Mouse (Mus musculus) myocyte (in vitro differentiated cells): ENCODE results near the gene Socs1. TPM values are rescaled to one million over a fixed set of nuclear protein-coding genes. Genes with fewer than 3 reads are reported as not detected.

Experiments
- H3K27me3 ChIP-seq: one replicate; pipeline ENCODE4 v1.6.1; 2011; ENCODE audit not compliant: control insufficient read depth, insufficient read depth, insufficient read length
- H3K36me3 ChIP-seq: one replicate; pipeline ENCODE4 v1.6.1; 2011; ENCODE audit not compliant: control insufficient read depth, insufficient read depth
- H3K4me2 ChIP-seq: one replicate; pipeline ENCODE4 v1.6.1; 2011; ENCODE audit warnings: low read depth, control low read depth
- H3K4me3 ChIP-seq: one replicate; pipeline ENCODE4 v1.5.1; 2011; ENCODE audit warnings: mild to moderate bottlenecking, control low read depth, moderate library complexity
- H3K79me2 ChIP-seq: one replicate; pipeline ENCODE4 v1.6.1; 2011; ENCODE audit not compliant: control insufficient read depth, insufficient read depth
- H3ac ChIP-seq: one replicate; pipeline ENCODE4 v1.6.1; 2011; ENCODE audit not compliant: control insufficient read depth, insufficient read length
- CEBPB ChIP-seq: IDR thresholded peaks from 2 replicates; pipeline ENCODE4 v1.6.1; 2011; ENCODE audit warnings: mild to moderate bottlenecking, moderate library complexity; ENCODE audit not compliant: poor library complexity, insufficient read depth, severe bottlenecking
- E2F4 ChIP-seq: IDR thresholded peaks from one replicate; pipeline ENCODE4 v1.6.1; 2011; ENCODE audit warnings: mild to moderate bottlenecking, control low read depth, moderate library complexity; ENCODE audit not compliant: insufficient read depth
- MAX ChIP-seq: IDR thresholded peaks from one replicate; pipeline ENCODE4 v1.6.1; 2011; ENCODE audit warnings: low read depth, mild to moderate bottlenecking, control low read depth
- MYOD1 ChIP-seq, 3 experiments: IDR thresholded peaks; one replicate each; pipeline ENCODE4 v1.6.1; 2011; ENCODE audit warnings: control low read depth in 2 of 3, low read depth in 2 of 3, mild to moderate bottlenecking in 2 of 3, moderate library complexity in 1 of 3; ENCODE audit not compliant: insufficient read length in 2 of 3, control insufficient read depth in 1 of 3
- MYOG ChIP-seq, 3 experiments: IDR thresholded peaks; one replicate each; pipeline ENCODE4 v1.6.1; 2011; ENCODE audit warnings: control low read depth in 2 of 3, low read depth in 2 of 3, mild to moderate bottlenecking in 2 of 3; ENCODE audit not compliant: insufficient read length in 2 of 3, control insufficient read depth in 1 of 3, insufficient read depth in 1 of 3
- POLR2A ChIP-seq: IDR thresholded peaks from one replicate; pipeline ENCODE4 v1.6.1; 2011; ENCODE audit warnings: low read depth, mild to moderate bottlenecking, control low read depth, moderate library complexity; ENCODE audit not compliant: insufficient read length
- POLR2AphosphoS2 ChIP-seq: IDR thresholded peaks from one replicate; pipeline ENCODE4 v1.6.1; 2011; ENCODE audit warnings: low read depth, control low read depth; ENCODE audit not compliant: insufficient read length
- REST ChIP-seq: IDR thresholded peaks from one replicate; pipeline ENCODE4 v1.6.1; 2011; ENCODE audit warnings: mild to moderate bottlenecking, control low read depth, moderate library complexity; ENCODE audit not compliant: insufficient read depth, insufficient read length
- SRF ChIP-seq: IDR thresholded peaks from one replicate; pipeline ENCODE4 v1.6.1; 2011; ENCODE audit warnings: low read depth; ENCODE audit not compliant: control insufficient read depth, insufficient read length
- TCF12 ChIP-seq: IDR thresholded peaks from one replicate; pipeline ENCODE4 v1.6.1; 2011; ENCODE audit warnings: mild to moderate bottlenecking, control low read depth; ENCODE audit not compliant: poor library complexity, insufficient read depth, severe bottlenecking
- TCF3 ChIP-seq: IDR thresholded peaks from one replicate; pipeline ENCODE4 v1.6.1; 2011; ENCODE audit warnings: low read depth, control low read depth; ENCODE audit not compliant: insufficient read length
- USF1 ChIP-seq: IDR thresholded peaks from one replicate; pipeline ENCODE4 v1.6.1; 2011; ENCODE audit warnings: low read depth, mild to moderate bottlenecking, control low read depth, moderate library complexity
- polyA plus RNA-seq: library from polyadenylated mRNA; unstranded; fragments of >200 nt; fragmentation: generic; extraction: Trizol; gene quantifications from one replicate; pipeline ENCODE4 v1.2.1, GENCODE M21; 2012; ENCODE audit warnings: missing spikeins

Gene Socs1
- polyA plus RNA-seq, 1 experiment, result 1.7 TPM

DNA sequence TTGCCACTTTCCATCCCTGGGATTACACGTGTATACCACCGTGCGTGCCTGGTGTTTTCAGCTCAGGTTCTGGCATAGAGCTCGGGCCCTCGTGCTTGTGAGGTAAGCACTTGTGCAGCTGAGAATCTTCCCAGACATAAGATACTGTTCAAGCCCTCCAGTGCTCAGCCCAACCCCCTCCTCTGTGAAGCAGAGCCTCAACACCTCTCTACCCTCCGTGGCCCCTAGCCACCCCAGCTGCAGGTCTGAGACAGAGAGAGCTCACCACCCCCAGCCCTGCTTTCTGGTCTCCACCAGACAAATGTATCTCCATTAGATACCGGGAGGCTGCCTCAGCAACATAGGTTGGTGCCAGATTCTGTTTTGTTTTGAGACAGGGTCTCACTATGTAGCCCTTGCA, 36.1 kb downstream of the Socs1 start:
- H3K36me3 ChIP-seq, result no peaks in the 10 kb centered on the region

GRCm38 (mm10) chr16:10741082-10741481, 44.3 kb downstream of the Socs1 start:
- Histone ChIP-seq H3K79me2 (no peaks in the 10 kb centered on the region), H3K4me2 (no peak overlapping the region), H3K27me3 (no peaks in the 10 kb centered on the region), H3ac (no peak overlapping the region), H3K36me3 (no peaks in the 10 kb centered on the region), H3K4me3 (no peak overlapping the region)
- no peak for TF ChIP-seq MAX
- no peak for TF ChIP-seq TCF3
- TF ChIP-seq E2F4, result no peak
- no peak for TF ChIP-seq POLR2A
- no peak for TF ChIP-seq POLR2AphosphoS2
- no peak for TF ChIP-seq MYOD1 (IDR thresholded peaks at IDR 0.05; ENCODE audit: control insufficient read depth in 1 of 3, insufficient read length in 2 of 3, low read depth in 2 of 3)
- TF ChIP-seq MYOG (IDR thresholded peaks at IDR 0.05; ENCODE audit: control insufficient read depth in 1 of 3, insufficient read depth in 1 of 3, insufficient read length in 2 of 3, low read depth in 2 of 3), result no peak
- TF ChIP-seq CEBPB, result no peak
- TF ChIP-seq TCF12, result no peak
- no peak for TF ChIP-seq SRF
- no peak for TF ChIP-seq REST

More for the DNA sequence above, 36.1 kb downstream of the Socs1 start:
- H3K79me2 ChIP-seq, result no peaks in the 10 kb centered on the region
- H3K27me3 ChIP-seq, result no peaks in the 10 kb centered on the region
- TF ChIP-seq TCF12 (no peak), POLR2A (no peak), MYOD1 (IDR thresholded peaks at IDR 0.05; ENCODE audit: control insufficient read depth in 1 of 3, insufficient read length in 2 of 3, low read depth in 2 of 3) (no peak), POLR2AphosphoS2 (no peak), CEBPB (no peak), E2F4 (no peak), MAX (no peak), SRF (no peak), REST (no peak), TCF3 (no peak), MYOG (IDR thresholded peaks at IDR 0.05; ENCODE audit: control insufficient read depth in 1 of 3, insufficient read depth in 1 of 3, insufficient read length in 2 of 3, low read depth in 2 of 3) (no peak), USF1 (no peak)
- H3K4me2 ChIP-seq, result no peak overlapping the region
- no peak overlapping the region for H3ac ChIP-seq
- no peak overlapping the region for H3K4me3 ChIP-seq

GRCm38 (mm10) chr16:10739854-10740398, 45.4 kb downstream of the Socs1 start:
- Histone ChIP-seq H3K27me3 (no peaks in the 10 kb centered on the region), H3K4me3 (no peak overlapping the region), H3K79me2 (no peaks in the 10 kb centered on the region), H3K4me2 (no peak overlapping the region), H3K36me3 (no peaks in the 10 kb centered on the region), H3ac (no peak overlapping the region)
- TF ChIP-seq POLR2A (no peak), E2F4 (no peak), CEBPB (no peak)

GRCm38 (mm10) chr16:10738866-10739265, 46.5 kb downstream of the Socs1 start:
- no peak overlapping the region for H3ac ChIP-seq
- H3K36me3 ChIP-seq, result no peaks in the 10 kb centered on the region
- no peaks in the 10 kb centered on the region for H3K27me3 ChIP-seq
- no peak overlapping the region for H3K4me3 ChIP-seq
- TF ChIP-seq USF1, result no peak
- no peak for TF ChIP-seq CEBPB
- TF ChIP-seq MYOG (IDR thresholded peaks at IDR 0.05; ENCODE audit: control insufficient read depth in 1 of 3, insufficient read depth in 1 of 3, insufficient read length in 2 of 3, low read depth in 2 of 3), result peak in 1 of 3 experiments; percentile 45
- TF ChIP-seq REST, result no peak
- no peak for TF ChIP-seq POLR2AphosphoS2
- TF ChIP-seq SRF, result no peak
- TF ChIP-seq MAX, result no peak
- TF ChIP-seq POLR2A, result no peak
- TF ChIP-seq TCF12, result no peak
- H3K4me2 ChIP-seq, result no peak overlapping the region
- H3K79me2 ChIP-seq, result no peaks in the 10 kb centered on the region

DNA sequence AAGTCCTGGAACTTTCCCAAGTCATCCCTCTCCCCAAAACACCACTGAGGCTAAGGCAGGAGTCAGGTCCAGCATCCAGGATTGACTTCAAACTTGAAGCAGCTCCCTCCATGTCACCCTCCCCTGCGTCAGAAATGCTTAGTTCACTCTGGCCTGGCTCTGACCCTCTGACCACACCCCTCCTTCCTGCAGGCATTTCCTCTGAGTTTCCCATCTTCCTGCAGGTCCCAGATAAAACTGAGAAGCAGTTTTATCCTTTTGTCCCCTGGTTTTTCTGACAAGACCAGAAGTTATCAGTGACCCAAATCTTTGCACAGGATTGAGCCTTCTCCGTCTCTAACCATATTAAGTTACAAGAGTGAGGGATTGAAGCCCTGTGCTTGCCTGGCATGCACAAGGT, 47.8 kb downstream of the Socs1 start:
- Histone ChIP-seq H3ac (no peak overlapping the region), H3K27me3 (no peaks in the 10 kb centered on the region), H3K79me2 (no peaks in the 10 kb centered on the region), H3K36me3 (no peaks in the 10 kb centered on the region), H3K4me3 (no peak overlapping the region), H3K4me2 (no peak overlapping the region)
- TF ChIP-seq CEBPB (no peak), E2F4 (no peak), USF1 (no peak), POLR2A (no peak), REST (no peak), SRF (no peak), TCF12 (no peak), TCF3 (no peak), MYOD1 (IDR thresholded peaks at IDR 0.05; ENCODE audit: control insufficient read depth in 1 of 3, insufficient read length in 2 of 3, low read depth in 2 of 3) (no peak), MAX (no peak), POLR2AphosphoS2 (no peak), MYOG (IDR thresholded peaks at IDR 0.05; ENCODE audit: control insufficient read depth in 1 of 3, insufficient read depth in 1 of 3, insufficient read length in 2 of 3, low read depth in 2 of 3) (no peak)
